Mouse (Mus musculus) megakaryocyte, embryonic 14.5 days (primary cell): ENCODE results near the gene Kcnma1. TPM values are rescaled to one million over a fixed set of nuclear protein-coding genes. Genes with fewer than 3 reads are reported as not detected.

Experiments used
- H3K27me3 ChIP-seq: replicated peaks from 2 replicates; pipeline ENCODE3; 2012; ENCODE audit warnings: inconsistent platforms
- H3K36me3 ChIP-seq: replicated peaks from 2 replicates; pipeline ENCODE3; 2012; ENCODE audit warnings: low read length, inconsistent platforms, mixed read lengths
- H3K4me1 ChIP-seq: 2 replicates; pipeline ENCODE4 v1.6.1; 2012; ENCODE audit warnings: inconsistent platforms
- H3K4me3 ChIP-seq: replicated peaks from 2 replicates; pipeline ENCODE3; 2012; ENCODE audit warnings: moderate library complexity, mild to moderate bottlenecking, inconsistent platforms
- H3K9me3 ChIP-seq: 2 replicates; pipeline ENCODE4 v1.6.1; 2012; ENCODE audit warnings: inconsistent platforms
- FLI1 ChIP-seq: IDR thresholded peaks from 2 replicates; pipeline ENCODE4 v1.6.1; 2012; ENCODE audit warnings: low read length, inconsistent platforms, mixed read lengths
- GATA1 ChIP-seq: IDR thresholded peaks from 3 replicates; pipeline ENCODE4 v1.6.1; 2012; ENCODE audit warnings: mixed read lengths, low read length, inconsistent platforms, borderline replicate concordance
- polyA plus RNA-seq: library from polyadenylated mRNA; stranded (reverse); fragments of >175 nt; gene quantifications from 2 replicates; pipeline ENCODE4 v1.2.3, GENCODE M21; 2012; ENCODE audit warnings: low replicate concordance; ENCODE audit not compliant: insufficient read depth

The Kcnma1 gene
- polyA plus RNA-seq, 1 experiment: not detected

DNA sequence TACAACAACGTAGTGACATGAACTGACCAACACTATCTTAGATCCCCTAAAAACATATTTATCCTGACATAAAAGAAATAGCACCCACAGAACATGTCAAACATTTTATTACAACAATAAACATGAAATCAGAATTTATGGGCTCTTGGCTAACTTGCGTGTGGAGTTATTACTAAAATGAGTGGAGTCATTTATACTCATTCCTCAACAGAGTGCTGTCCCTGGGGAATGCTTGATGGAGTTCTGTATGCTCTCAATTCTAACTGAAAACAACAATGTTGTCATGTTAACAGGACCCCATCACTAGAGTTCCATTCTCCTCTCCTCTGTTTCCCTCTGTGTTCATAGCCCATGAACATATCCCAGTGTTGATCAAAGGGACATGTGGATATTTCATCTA lies 544.2 kb downstream of the Kcnma1 start:
- no peaks in the 10 kb centered on the region for H3K36me3 ChIP-seq
- H3K9me3 ChIP-seq: no peaks in the 10 kb centered on the region
- no peak overlapping the region for H3K4me3 ChIP-seq
- TF ChIP-seq FLI1 (no peak), GATA1 (no peak)
- no peaks in the 10 kb centered on the region for H3K27me3 ChIP-seq
- H3K4me1 ChIP-seq: peaks cover 4% of the 10 kb centered on the region

- Histone ChIP-seq H3K4me1 (peaks cover 5% of the 10 kb centered on the region), H3K27me3 (no peaks in the 10 kb centered on the region), H3K36me3 (no peaks in the 10 kb centered on the region), H3K9me3 (0 out of 2 replicates have a peak, but pooled peaks cover 3% of the 10 kb centered on the region), H3K4me3 (no peak overlapping the region)
- TF ChIP-seq GATA1: no peak
- TF ChIP-seq FLI1: no peak
These were observed 549.2 kb downstream of the Kcnma1 start for GRCm38 (mm10) chr14:23465135-23465534.

DNA sequence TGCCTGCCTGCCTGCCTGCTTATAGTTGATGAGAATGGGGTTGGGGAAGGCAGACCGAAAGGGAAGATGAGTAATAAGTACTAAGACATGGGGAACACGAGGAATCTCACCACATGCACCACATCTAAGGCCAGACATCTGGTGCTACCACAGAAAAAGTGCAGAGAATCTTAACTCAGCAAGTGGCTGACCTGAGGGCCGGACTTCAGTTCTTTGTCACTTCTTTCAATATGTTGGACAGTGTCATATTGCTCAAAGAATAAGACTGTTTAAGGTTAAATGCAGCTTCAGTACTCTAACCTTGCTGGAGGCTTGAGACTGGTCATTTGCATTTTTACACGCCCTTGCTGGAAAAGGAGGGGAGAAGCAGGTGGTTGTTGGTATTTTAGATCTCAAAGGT lies 555.7 kb downstream of the Kcnma1 start:
- no peak overlapping the region for H3K4me3 ChIP-seq
- no peaks in the 10 kb centered on the region for H3K36me3 ChIP-seq
- H3K9me3 ChIP-seq: 0 out of 2 replicates have a peak, but pooled peaks cover 3% of the 10 kb centered on the region
- TF ChIP-seq FLI1 (no peak), GATA1 (no peak)
- no peaks in the 10 kb centered on the region for H3K27me3 ChIP-seq
- no peaks in the 10 kb centered on the region for H3K4me1 ChIP-seq

DNA sequence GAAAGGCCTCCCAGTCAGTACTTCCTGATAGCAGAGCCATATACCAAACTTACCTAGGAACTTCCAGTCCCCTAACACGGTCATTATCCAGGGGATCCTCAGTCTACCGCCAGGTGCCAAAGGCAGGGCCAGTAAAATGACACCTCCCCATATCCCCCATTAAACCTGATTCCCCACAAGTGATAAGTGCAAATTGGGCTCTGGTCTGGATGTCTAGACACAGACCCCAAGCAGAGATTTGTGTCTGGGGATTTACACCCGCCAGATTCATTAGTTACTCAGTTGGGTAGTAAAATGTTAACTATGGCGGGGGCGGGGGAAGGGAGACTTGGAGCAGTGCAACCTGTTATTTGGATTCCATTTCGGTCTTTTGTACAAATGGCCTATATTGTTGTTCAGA lies 562.6 kb downstream of the Kcnma1 start:
- H3K27me3 ChIP-seq: no peaks in the 10 kb centered on the region
- no peak overlapping the region for H3K4me3 ChIP-seq
- no peaks in the 10 kb centered on the region for H3K9me3 ChIP-seq
- H3K36me3 ChIP-seq: no peaks in the 10 kb centered on the region
- no peaks in the 10 kb centered on the region for H3K4me1 ChIP-seq
- TF ChIP-seq FLI1 (no peak), GATA1 (no peak)

- Histone ChIP-seq H3K4me1 (no peaks in the 10 kb centered on the region), H3K36me3 (no peaks in the 10 kb centered on the region), H3K27me3 (no peaks in the 10 kb centered on the region), H3K4me3 (no peak overlapping the region), H3K9me3 (peaks cover 3% of the 10 kb centered on the region; the same call in 1 of the 2 replicates)
- TF ChIP-seq GATA1: no peak
- TF ChIP-seq FLI1: no peak
These were observed 576.8 kb downstream of the Kcnma1 start for GRCm38 (mm10) chr14:23437467-23437866.

- no peaks in the 10 kb centered on the region for H3K27me3 ChIP-seq
- no peaks in the 10 kb centered on the region for H3K4me1 ChIP-seq
- TF ChIP-seq GATA1: no peak
- no peak for TF ChIP-seq FLI1
- no peaks in the 10 kb centered on the region for H3K36me3 ChIP-seq
- peaks cover 3% of the 10 kb centered on the region; the same call in 1 of the 2 replicates for H3K9me3 ChIP-seq
- H3K4me3 ChIP-seq: no peak overlapping the region
These were observed 578.4 kb downstream of the Kcnma1 start for GRCm38 (mm10) chr14:23435861-23436260.

DNA sequence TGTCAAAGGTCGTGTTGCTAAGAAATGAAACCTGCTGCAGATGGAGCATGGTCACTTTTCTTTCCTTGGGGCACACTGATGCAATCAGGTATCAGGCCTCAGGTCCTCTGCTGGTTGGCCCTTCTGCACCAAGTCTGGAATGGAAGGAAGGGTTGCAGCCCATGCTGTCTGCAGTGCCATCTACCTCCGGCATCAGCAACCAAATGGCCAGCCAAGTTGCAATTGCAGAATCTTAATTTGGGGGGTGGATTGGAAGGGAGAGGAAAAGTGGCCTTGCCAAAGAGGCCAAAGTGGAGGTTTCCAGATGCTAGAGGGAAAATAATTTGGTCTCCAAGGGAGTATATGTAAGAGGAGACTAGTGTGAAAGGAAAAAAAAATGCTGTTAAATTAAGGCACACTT lies 584.3 kb downstream of the Kcnma1 start:
- peaks cover 3% of the 10 kb centered on the region for H3K27me3 ChIP-seq
- no peaks in the 10 kb centered on the region for H3K4me1 ChIP-seq
- no peaks in the 10 kb centered on the region; the same call in 1 of the 2 replicates for H3K9me3 ChIP-seq
- no peaks in the 10 kb centered on the region for H3K36me3 ChIP-seq
- TF ChIP-seq FLI1 (no peak), GATA1 (no peak)
- no peak overlapping the region for H3K4me3 ChIP-seq

- Histone ChIP-seq H3K4me1 (0 out of 2 replicates have a peak, but pooled peaks cover 2% of the 10 kb centered on the region), H3K36me3 (no peaks in the 10 kb centered on the region), H3K9me3 (no peaks in the 10 kb centered on the region), H3K27me3 (peaks cover 3% of the 10 kb centered on the region), H3K4me3 (no peak overlapping the region)
- TF ChIP-seq GATA1 (no peak), FLI1 (no peak)
These were observed 585.2 kb downstream of the Kcnma1 start for GRCm38 (mm10) chr14:23429043-23429442.

GRCm38 (mm10) chr14:23422481-23423040 lies 591.7 kb downstream of the Kcnma1 start:
- Histone ChIP-seq H3K4me1 (0 out of 2 replicates have a peak, but pooled peaks cover 3% of the 10 kb centered on the region), H3K36me3 (no peaks in the 10 kb centered on the region), H3K4me3 (no peak overlapping the region), H3K9me3 (no peaks in the 10 kb centered on the region), H3K27me3 (peaks cover 2% of the 10 kb centered on the region)
- TF ChIP-seq GATA1: no peak
- TF ChIP-seq FLI1: no peak

DNA sequence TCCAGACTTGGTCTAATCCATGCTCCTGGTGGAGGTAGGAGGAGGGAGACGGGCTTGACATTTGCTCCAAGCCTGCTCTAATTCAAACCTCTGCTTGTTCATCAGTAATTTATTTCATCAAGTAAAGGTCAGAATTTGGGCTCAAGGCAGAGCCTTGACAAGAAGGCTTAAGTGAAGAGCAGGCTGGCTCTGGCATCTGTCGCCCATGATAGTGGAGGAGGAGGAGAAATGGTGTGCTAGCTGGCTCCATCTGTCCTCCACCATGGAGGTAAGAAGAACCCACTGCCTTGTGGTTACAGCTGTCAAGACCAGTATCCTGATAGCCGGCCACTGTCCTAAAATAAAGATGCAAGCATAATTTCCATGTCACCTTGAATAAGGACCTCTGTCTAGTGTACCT lies 595.3 kb downstream of the Kcnma1 start:
- Histone ChIP-seq H3K27me3 (no peaks in the 10 kb centered on the region), H3K4me1 (no peaks in the 10 kb centered on the region), H3K9me3 (no peaks in the 10 kb centered on the region), H3K4me3 (no peak overlapping the region), H3K36me3 (no peaks in the 10 kb centered on the region)
- TF ChIP-seq GATA1: no peak
- TF ChIP-seq FLI1: no peak
